Mouse (Mus musculus): Measurements from ENCODE around the gene Btbd19. TPM values are rescaled to one million over a fixed set of nuclear protein-coding genes. Genes with fewer than 3 reads are reported as not detected.

Btbd19 gene
- total RNA-seq, 4 experiments from 2014 or later = 1.6 to 3.2 (median 1.8) TPM

Small RNA genes within 50 kb of the gene (microRNA-seq; reads per million reads assigned to microRNA genes)
- not detected for gene Gm22398

Other genes starting within 250 kb of the Btbd19 start
- under 1 TPM; 0.05 to 0.17 (median 0.07) TPM for gene Zswim5, start 248.3 kb downstream of the Btbd19 start, total RNA-seq (2022)
- gene Urod, start 131.3 kb downstream of the Btbd19 start, total RNA-seq (2022) = 10 to 100 TPM; 63.0 to 69.1 (median 65.4) TPM
- gene Hectd3, start 130.4 kb downstream of the Btbd19 start, total RNA-seq (2022) = 10 to 100 TPM; 11.5 to 19.0 (median 14.5) TPM
- 10 to 100 TPM; 18.3 to 24.1 (median 22.3) TPM for gene Eif2b3, start 106.3 kb downstream of the Btbd19 start, total RNA-seq (2022)
- under 1 TPM; 0.22 to 0.76 (median 0.69) TPM for gene Ptch2, start 29.6 kb downstream of the Btbd19 start, total RNA-seq (2022)
- not detected for gene Tctex1d4, start 1.1 kb upstream of the Btbd19 start, total RNA-seq (2022)
- under 1 TPM; 0.29 to 0.89 (median 0.46) TPM for gene Plk3, start 8.2 kb upstream of the Btbd19 start, total RNA-seq (2022)
- 100 to 1,000 TPM; 486 to 610 (median 547) TPM for gene Rps8, start 30.5 kb upstream of the Btbd19 start, total RNA-seq (2022)
- gene Kif2c, start 56.9 kb upstream of the Btbd19 start, total RNA-seq (2022) = not detected
- gene Tmem53, start 126.2 kb upstream of the Btbd19 start, total RNA-seq (2022) = 1 to 10 TPM; 3.1 to 5.9 (median 4.6) TPM
- gene Armh1, start 126.4 kb upstream of the Btbd19 start, total RNA-seq (2022) = not detected